Mouse (Mus musculus): ENCODE data around the gene Scamp5. TPM values are rescaled to one million over a fixed set of nuclear protein-coding genes. Genes with fewer than 3 reads are reported as not detected.

Gene Scamp5
- polyA plus RNA-seq, 2 experiments, result 10.0 to 33.8 TPM

GRCm38 (mm10) chr9:57439083-57439482 is 28.8 kb downstream of the Scamp5 start:
- Histone ChIP-seq H3K9me3 (ENCODE audit: control insufficient read depth, low read length) (no peaks in the 10 kb centered on the region), H3K27me3 (ENCODE audit: control insufficient read depth, insufficient read depth, low read length) (no peaks in the 10 kb centered on the region), H3K27ac (replicated peaks; ENCODE audit: low read depth, low read length) (peak overlapping the region; percentile 81; the same call in 1 of the 2 replicates), H3K9ac (ENCODE audit: low read depth, low read length, severe bottlenecking) (peak overlapping the region; percentile 68), H3K36me3 (ENCODE audit: control insufficient read depth, insufficient read depth, low read length) (no peaks in the 10 kb centered on the region), H3K4me1 (ENCODE audit: control insufficient read depth, insufficient read depth, low read length) (peaks cover 6% of the 10 kb centered on the region; the same call in 1 of the 2 replicates), H3K4me3 (replicated peaks; ENCODE audit: low read length) (peak overlapping the region; percentile 54), H3K4me2 (replicated peaks; ENCODE audit: low read depth, low read length, severe bottlenecking) (peak overlapping the region; percentile 76)
- 51% methylated on average over 7 of the region's 7 CpGs for WGBS
- DNase-seq (ENCODE audit: low spot score) (peak; percentile 20), ATAC-seq (ENCODE audit: low FRiP score, low read depth) (no peak)
- no peak for TF ChIP-seq POLR2A (IDR thresholded peaks at IDR 0.05; ENCODE audit: borderline replicate concordance, extremely low read depth, insufficient read depth, insufficient read length)

GRCm38 (mm10) chr9:57437896-57438614 is 29.8 kb downstream of the Scamp5 start:
- TF ChIP-seq POLR2A (IDR thresholded peaks at IDR 0.05; ENCODE audit: borderline replicate concordance, extremely low read depth, insufficient read depth, insufficient read length), result no peak
- ATAC-seq (ENCODE audit: low FRiP score, low read depth), result no peak
- no peak overlapping the region for H3K4me2 ChIP-seq (replicated peaks; ENCODE audit: low read depth, low read length, severe bottlenecking)
- DNase-seq (ENCODE audit: low spot score), result no peak
- 85% methylated on average over 10 of the region's 10 CpGs for WGBS
- H3K4me3 ChIP-seq (replicated peaks; ENCODE audit: low read length), result no peak overlapping the region
- no peak overlapping the region for H3K27ac ChIP-seq (replicated peaks; ENCODE audit: low read depth, low read length)
- H3K9me3 ChIP-seq (ENCODE audit: control insufficient read depth, low read length), result no peaks in the 10 kb centered on the region
- H3K27me3 ChIP-seq (ENCODE audit: control insufficient read depth, insufficient read depth, low read length), result no peaks in the 10 kb centered on the region
- H3K36me3 ChIP-seq (ENCODE audit: control insufficient read depth, insufficient read depth, low read length), result no peaks in the 10 kb centered on the region
- H3K9ac ChIP-seq (ENCODE audit: low read depth, low read length, severe bottlenecking), result no peak overlapping the region
- peaks cover 11% of the 10 kb centered on the region for H3K4me1 ChIP-seq (ENCODE audit: control insufficient read depth, insufficient read depth, low read length)

- 0 out of 2 replicates have a peak, but pooled peaks cover 4% of the 10 kb centered on the region for H3K36me3 ChIP-seq (ENCODE audit: control insufficient read depth, insufficient read depth, low read length)
- TF ChIP-seq POLR2A (IDR thresholded peaks at IDR 0.05; ENCODE audit: borderline replicate concordance, extremely low read depth, insufficient read depth, insufficient read length), result no peak
- no peaks in the 10 kb centered on the region for H3K9me3 ChIP-seq (ENCODE audit: control insufficient read depth, low read length)
- no peak overlapping the region for H3K9ac ChIP-seq (ENCODE audit: low read depth, low read length, severe bottlenecking)
- H3K4me2 ChIP-seq (replicated peaks; ENCODE audit: low read depth, low read length, severe bottlenecking), result no peak overlapping the region
- H3K27ac ChIP-seq (replicated peaks; ENCODE audit: low read depth, low read length), result no peak overlapping the region
- WGBS, result 89% methylated on average over 5 of the region's 5 CpGs
- H3K27me3 ChIP-seq (ENCODE audit: control insufficient read depth, insufficient read depth, low read length), result no peaks in the 10 kb centered on the region
- H3K4me1 ChIP-seq (ENCODE audit: control insufficient read depth, insufficient read depth, low read length), result peaks cover 17% of the 10 kb centered on the region
- H3K4me3 ChIP-seq (replicated peaks; ENCODE audit: low read length), result no peak overlapping the region
- no peak for ATAC-seq (ENCODE audit: low FRiP score, low read depth)
- DNase-seq (ENCODE audit: low spot score), result no peak
Measured at GRCm38 (mm10) chr9:57436166-57436565, 31.7 kb downstream of the Scamp5 start.

- H3K9ac ChIP-seq (ENCODE audit: low read depth, low read length, severe bottlenecking), result no peak overlapping the region
- 87% methylated on average over 11 of the region's 11 CpGs for WGBS
- TF ChIP-seq POLR2A (IDR thresholded peaks at IDR 0.05; ENCODE audit: borderline replicate concordance, extremely low read depth, insufficient read depth, insufficient read length), result no peak
Measured at GRCm38 (mm10) chr9:57434405-57435165, 33.3 kb downstream of the Scamp5 start.

More at GRCm38 (mm10) chr9:57434405-57435165, 33.3 kb downstream of the Scamp5 start:
- H3K27me3 ChIP-seq (ENCODE audit: control insufficient read depth, insufficient read depth, low read length), result no peaks in the 10 kb centered on the region
- 0 out of 2 replicates have a peak, but pooled peaks cover 4% of the 10 kb centered on the region for H3K36me3 ChIP-seq (ENCODE audit: control insufficient read depth, insufficient read depth, low read length)
- H3K27ac ChIP-seq (replicated peaks; ENCODE audit: low read depth, low read length), result no peak overlapping the region
- ATAC-seq (ENCODE audit: low FRiP score, low read depth), result no peak
- no peaks in the 10 kb centered on the region for H3K9me3 ChIP-seq (ENCODE audit: control insufficient read depth, low read length)
- no peak overlapping the region for H3K4me2 ChIP-seq (replicated peaks; ENCODE audit: low read depth, low read length, severe bottlenecking)
- H3K4me3 ChIP-seq (replicated peaks; ENCODE audit: low read length), result no peak overlapping the region
- peaks cover 17% of the 10 kb centered on the region for H3K4me1 ChIP-seq (ENCODE audit: control insufficient read depth, insufficient read depth, low read length)
- no peak for DNase-seq (ENCODE audit: low spot score)

Measured in limb, embryonic 14.5 days (tissue).